Mouse (Mus musculus) neutrophil, adult 5-6 weeks (primary cell): Measurements from ENCODE around the gene Cand2. TPM values are rescaled to one million over a fixed set of nuclear protein-coding genes. Genes with fewer than 3 reads are reported as not detected.

Experiments
- total RNA-seq: library from RNA; stranded (forward); fragments of 200-1000 nt; gene quantifications from 2 replicates; pipeline ENCODE4 v1.2.3, GENCODE M21; 2017

Cand2 gene
- total RNA-seq, 1 experiment from 2014 or later = 1.0 TPM

Other genes with a start within 250 kb of the Cand2 start
- 5.4 and 6.0 TPM in 2 replicates for gene Tsen2, start 229.9 kb upstream of the Cand2 start, total RNA-seq
- gene Mkrn2os, start 182.0 kb upstream of the Cand2 start, total RNA-seq = not detected in 2 replicates
- gene Mkrn2, start 172.6 kb upstream of the Cand2 start, total RNA-seq = 13.4 and 17.6 TPM in 2 replicates
- gene Raf1, start 97.9 kb upstream of the Cand2 start, total RNA-seq = 278 and 293 TPM in 2 replicates
- 15.1 and 20.1 TPM in 2 replicates for gene Tmem40, start 12.1 kb upstream of the Cand2 start, total RNA-seq
- 1,487 and 1,493 TPM in 2 replicates for gene Rpl32, start 34.2 kb downstream of the Cand2 start, total RNA-seq
- gene Efcab12, start 63.9 kb downstream of the Cand2 start, total RNA-seq = 0.12 and 0.81 TPM in 2 replicates
- 34.9 and 35.7 TPM in 2 replicates for gene Mbd4, start 78.8 kb downstream of the Cand2 start, total RNA-seq
- gene Ift122, start 78.9 kb downstream of the Cand2 start, total RNA-seq = 1.6 and 2.8 TPM in 2 replicates
- 0.12 TPM in 1 of 2 replicates, not detected in the other for gene Rho, start 157.2 kb downstream of the Cand2 start, total RNA-seq
- gene H1foo, start 170.4 kb downstream of the Cand2 start, total RNA-seq = not detected in 2 replicates
- gene Plxnd1, start 220.5 kb downstream of the Cand2 start, total RNA-seq = 12.0 and 12.2 TPM in 2 replicates